Comparison of ENCODE assay signal across 10 mouse cellular contexts in genomic region chr12:69982874-69983273, GRCm38 (mm10). TPM values are rescaled to one million over a fixed set of nuclear protein-coding genes. Genes with fewer than 3 reads are reported as not detected.
DNase-seq lines count a peak whose midpoint lies in the region; ATAC-seq and TF ChIP-seq lines count a peak whose summit lies in the region.
"Had no signal": no experiment of that assay in that cellular context is flagged by ENCODE, and none has a peak within 500 bp of the region (broad histone marks: within the 10 kb centered on the region; RNA-seq: fewer than 3 reads in every experiment).

No protein-coding gene starts in this region.

- H3K9ac ChIP-seq in kidney, postnatal 0 days (ENCODE audit: low read depth, low read length) = no peak overlapping the region
- H3K9ac ChIP-seq in kidney, embryonic 14.5 days (ENCODE audit: low read depth, low read length) = no peak overlapping the region

- no peaks in the 10 kb centered on the region for H3K27me3 ChIP-seq in kidney, postnatal 0 days (ENCODE audit: insufficient read depth, low read length)
- no peaks in the 10 kb centered on the region for H3K27me3 ChIP-seq in kidney, embryonic 14.5 days (ENCODE audit: control insufficient read depth, insufficient read depth, low read length)
- H3K27me3 ChIP-seq in embryonic facial prominence, embryonic 10.5 days (replicated peaks; ENCODE audit: low read depth, poor library complexity, severe bottlenecking) = no peaks in the 10 kb centered on the region

- H3K27ac ChIP-seq in kidney, postnatal 0 days = no peak overlapping the region
- no peak overlapping the region for H3K27ac ChIP-seq in kidney, embryonic 14.5 days (ENCODE audit: low read depth, low read length)
- H3K27ac ChIP-seq in embryonic facial prominence, embryonic 10.5 days (replicated peaks) = no peak overlapping the region

- H3K4me3 ChIP-seq in kidney, postnatal 0 days (replicated peaks; ENCODE audit: low read depth, low read length) = no peak overlapping the region
- H3K4me3 ChIP-seq in kidney, embryonic 14.5 days (ENCODE audit: low read length) = no peak overlapping the region
- no peak overlapping the region for H3K4me3 ChIP-seq in embryonic facial prominence, embryonic 10.5 days

- no peaks in the 10 kb centered on the region for H3K4me1 ChIP-seq in kidney, postnatal 0 days (replicated peaks; ENCODE audit: insufficient read depth, low read length)
- H3K4me1 ChIP-seq in kidney, embryonic 14.5 days (ENCODE audit: control insufficient read depth, insufficient read depth, low read length) = no peaks in the 10 kb centered on the region
- peaks cover 10% of the 10 kb centered on the region for H3K4me1 ChIP-seq in embryonic facial prominence, embryonic 10.5 days

- no peak for ATAC-seq in kidney, postnatal 0 days (replicated peaks; ENCODE audit: low FRiP score, low read depth)
- ATAC-seq in kidney, embryonic 14.5 days (ENCODE audit: low FRiP score, low TSS enrichment) = no peak

- no peaks in the 10 kb centered on the region for H3K9me3 ChIP-seq in kidney, postnatal 0 days (replicated peaks; ENCODE audit: low read length)
- no peaks in the 10 kb centered on the region for H3K9me3 ChIP-seq in kidney, embryonic 14.5 days (ENCODE audit: control insufficient read depth, low read length)
- no peaks in the 10 kb centered on the region for H3K9me3 ChIP-seq in embryonic facial prominence, embryonic 10.5 days

- WGBS in kidney, postnatal 0 days = 75% methylated on average over 5 of the region's 5 CpGs
- WGBS in kidney, embryonic 14.5 days = 79% methylated on average over 5 of the region's 5 CpGs
- WGBS in embryonic facial prominence, embryonic 10.5 days = 76% methylated on average over 5 of the region's 5 CpGs

- H3K4me2 ChIP-seq in kidney, postnatal 0 days (ENCODE audit: low read length) = no peak overlapping the region
- no peak overlapping the region for H3K4me2 ChIP-seq in kidney, embryonic 14.5 days (replicated peaks; ENCODE audit: low read depth, low read length)

- TF ChIP-seq CTCF in kidney, postnatal 0 days (IDR thresholded peaks at IDR 0.05; ENCODE audit: low read depth) = peak; percentile 54

- peak; percentile 9 for DNase-seq in kidney, postnatal 0 days (ENCODE audit: low spot score)
- DNase-seq in 3T3-L1 (ENCODE audit: low read depth, low spot score) = peak; percentile 46
- DNase-seq in CD4-positive helper T cell, adult 2 months (ENCODE audit: low read depth, low spot score) = peak; percentile 28
- DNase-seq in embryonic facial prominence, embryonic 10.5 days (ENCODE audit: low spot score) = peak; percentile 17
- DNase-seq in frontal cortex, postnatal 14 days (ENCODE audit: low spot score in 2 of 2) = no peak
- no peak for DNase-seq in cerebellum, adult 9-10 months
- DNase-seq in layer of hippocampus, adult 18-20 months (ENCODE audit: low spot score in 2 of 2) = no peak
- DNase-seq: cerebellum, postnatal 36 days; heart, postnatal 4 days had no signal

- H3K36me3 ChIP-seq in kidney, postnatal 0 days (ENCODE audit: insufficient read depth, low read length) = peaks cover 30% of the 10 kb centered on the region; the same call in 1 of the 2 replicates
- H3K36me3 ChIP-seq in kidney, embryonic 14.5 days (ENCODE audit: control insufficient read depth, insufficient read depth, low read length) = peaks cover 36% of the 10 kb centered on the region
- H3K36me3 ChIP-seq in embryonic facial prominence, embryonic 10.5 days (replicated peaks) = peaks cover 63% of the 10 kb centered on the region

RNA-seq across cellular contexts. Expression of gene Sav1, which starts 3.9 kb away (rescaled TPM):
- 8.5 and 9.8 TPM in 2 replicates for polyA plus RNA-seq in kidney, postnatal 0 days (2015; fragmentation: Nextera tagmentation; extraction: Ambion mirVana)
- 10.0 and 10.8 TPM in 2 replicates for polyA plus RNA-seq in kidney, embryonic 14.5 days (2014; fragmentation: Nextera tagmentation; extraction: Ambion mirVana)
- 6.4 and 6.9 TPM in 2 replicates for polyA plus RNA-seq in embryonic facial prominence, embryonic 10.5 days (2016; fragmentation: Nextera tagmentation; extraction: Ambion mirVana)
- 10 to 100 TPM; 15.7 to 16.4 TPM for total RNA-seq in layer of hippocampus, adult 18-20 months (2021)

Comparison
In these comparisons a context has a peak if more than half of its experiments do, and no peak if none do; other contexts are left out.
1. DNase-seq: peak in kidney, postnatal 0 days (single experiment), 3T3-L1 (single experiment), CD4-positive helper T cell, adult 2 months (single experiment) and embryonic facial prominence, embryonic 10.5 days (single experiment); none in frontal cortex, postnatal 14 days (0 of 2), cerebellum, adult 9-10 months (single experiment) and layer of hippocampus, adult 18-20 months (0 of 2).